Mouse (Mus musculus) olfactory bulb, adult 2 months (tissue): ENCODE data around the gene Inf2. TPM values are rescaled to one million over a fixed set of nuclear protein-coding genes. Genes with fewer than 3 reads are reported as not detected.

Experiments
- H3K27ac ChIP-seq: fragments of 200-500 bp; 2 replicates; pipeline ENCODE4 v1.5.1; 2012; ENCODE audit warnings: low read depth, low read length; ENCODE audit not compliant: insufficient read depth
- H3K4me1 ChIP-seq: fragments of 200-500 bp; 2 replicates; pipeline ENCODE4 v1.6.1; 2012; ENCODE audit warnings: low read length; ENCODE audit not compliant: control insufficient read depth, insufficient read depth
- H3K4me3 ChIP-seq: fragments of 200-500 bp; 2 replicates; pipeline ENCODE4 v1.5.1; 2012; ENCODE audit warnings: mild to moderate bottlenecking, low read depth, low read length, moderate library complexity; ENCODE audit not compliant: insufficient read depth
- CTCF ChIP-seq: fragments of 200-500 bp; IDR thresholded peaks from 2 replicates; pipeline ENCODE4 v1.5.1; 2012; ENCODE audit warnings: low read depth, mild to moderate bottlenecking, low read length, moderate library complexity; ENCODE audit not compliant: insufficient read depth
- POLR2A ChIP-seq: fragments of 200-500 bp; IDR thresholded peaks from 2 replicates; pipeline ENCODE4 v1.6.1; 2012; ENCODE audit warnings: mild to moderate bottlenecking, low read depth, low read length, moderate library complexity; ENCODE audit not compliant: insufficient read depth
- WGBS: fragments of 180-500 bp; shearing (Covaris S2); methylation state at CpG from one replicate; pipeline ENCODE4 v1.1.7; 2018; 5-methylcytosine and 5-hydroxymethylcytosine counted together
- polyA plus RNA-seq: library from polyadenylated mRNA; stranded (reverse); fragments of >200 nt; gene quantifications from 2 replicates; pipeline ENCODE4 v1.2.4, GENCODE M21; 2012; ENCODE audit warnings: low replicate concordance; ENCODE audit not compliant: missing spikeins, insufficient read depth, insufficient read length

The Inf2 gene
- polyA plus RNA-seq, 1 experiment, result not detected

- WGBS, result 88% methylated on average over 8 of the region's 8 CpGs
- Histone ChIP-seq H3K4me3 (no peak overlapping the region), H3K27ac (no peak overlapping the region), H3K4me1 (peaks cover 27% of the 10 kb centered on the region)
- TF ChIP-seq POLR2A (no peak), CTCF (no peak)
Measured at GRCm38 (mm10) chr12:112546110-112546509, 42.5 kb upstream of the Inf2 start.

- no peak overlapping the region for H3K4me3 ChIP-seq
- H3K27ac ChIP-seq, result no peak overlapping the region
- 98% methylated on average over 1 of the region's 1 CpGs for WGBS
- TF ChIP-seq POLR2A (no peak), CTCF (no peak)
- H3K4me1 ChIP-seq, result peaks cover 28% of the 10 kb centered on the region
Measured at GRCm38 (mm10) chr12:112549287-112549686, 39.3 kb upstream of the Inf2 start.

- WGBS, result 4% methylated on average over 13 of the region's 13 CpGs
- H3K4me3 ChIP-seq, result no peak overlapping the region
- TF ChIP-seq POLR2A (no peak), CTCF (peak; percentile 100)
- H3K27ac ChIP-seq, result no peak overlapping the region
- H3K4me1 ChIP-seq, result peaks cover 25% of the 10 kb centered on the region
Measured at GRCm38 (mm10) chr12:112551861-112552375, 36.7 kb upstream of the Inf2 start.

GRCm38 (mm10) chr12:112552520-112552919 lies 36.1 kb upstream of the Inf2 start:
- no peak overlapping the region for H3K27ac ChIP-seq
- no peak for TF ChIP-seq POLR2A
- TF ChIP-seq CTCF, result no peak
- WGBS, result 50% methylated on average over 5 of the region's 5 CpGs
- H3K4me3 ChIP-seq, result no peak overlapping the region
- peaks cover 25% of the 10 kb centered on the region for H3K4me1 ChIP-seq

- WGBS, result 22% methylated on average over 12 of the region's 12 CpGs
- no peak overlapping the region for H3K27ac ChIP-seq
- H3K4me3 ChIP-seq, result no peak overlapping the region
- TF ChIP-seq CTCF (no peak), POLR2A (no peak)
- peaks cover 36% of the 10 kb centered on the region for H3K4me1 ChIP-seq
Measured at GRCm38 (mm10) chr12:112554900-112555299, 33.7 kb upstream of the Inf2 start.

GRCm38 (mm10) chr12:112556531-112557060 lies 32.0 kb upstream of the Inf2 start:
- H3K27ac ChIP-seq, result no peak overlapping the region
- H3K4me1 ChIP-seq, result peaks cover 37% of the 10 kb centered on the region
- WGBS, result 79% methylated on average over 9 of the region's 9 CpGs
- TF ChIP-seq POLR2A (no peak), CTCF (no peak)
- H3K4me3 ChIP-seq, result no peak overlapping the region

- no peak overlapping the region for H3K27ac ChIP-seq
- TF ChIP-seq CTCF, result no peak
- no peak for TF ChIP-seq POLR2A
- 82% methylated on average over 5 of the region's 5 CpGs for WGBS
- peaks cover 35% of the 10 kb centered on the region for H3K4me1 ChIP-seq
- no peak overlapping the region for H3K4me3 ChIP-seq
Measured at GRCm38 (mm10) chr12:112557219-112557618, 31.4 kb upstream of the Inf2 start.

GRCm38 (mm10) chr12:112559231-112559630 lies 29.4 kb upstream of the Inf2 start:
- TF ChIP-seq CTCF, result no peak
- no peak for TF ChIP-seq POLR2A
- H3K27ac ChIP-seq, result no peak overlapping the region
- no peak overlapping the region for H3K4me3 ChIP-seq
- 65% methylated on average over 3 of the region's 3 CpGs for WGBS
- H3K4me1 ChIP-seq, result peaks cover 26% of the 10 kb centered on the region

GRCm38 (mm10) chr12:112559671-112560070 lies 28.9 kb upstream of the Inf2 start:
- no peak for TF ChIP-seq CTCF
- TF ChIP-seq POLR2A, result no peak
- 80% methylated on average over 6 of the region's 6 CpGs for WGBS
- Histone ChIP-seq H3K4me1 (peaks cover 26% of the 10 kb centered on the region), H3K27ac (no peak overlapping the region), H3K4me3 (no peak overlapping the region)
